16 mouse cellular contexts compared by ENCODE assay signal in the genomic region with DNA sequence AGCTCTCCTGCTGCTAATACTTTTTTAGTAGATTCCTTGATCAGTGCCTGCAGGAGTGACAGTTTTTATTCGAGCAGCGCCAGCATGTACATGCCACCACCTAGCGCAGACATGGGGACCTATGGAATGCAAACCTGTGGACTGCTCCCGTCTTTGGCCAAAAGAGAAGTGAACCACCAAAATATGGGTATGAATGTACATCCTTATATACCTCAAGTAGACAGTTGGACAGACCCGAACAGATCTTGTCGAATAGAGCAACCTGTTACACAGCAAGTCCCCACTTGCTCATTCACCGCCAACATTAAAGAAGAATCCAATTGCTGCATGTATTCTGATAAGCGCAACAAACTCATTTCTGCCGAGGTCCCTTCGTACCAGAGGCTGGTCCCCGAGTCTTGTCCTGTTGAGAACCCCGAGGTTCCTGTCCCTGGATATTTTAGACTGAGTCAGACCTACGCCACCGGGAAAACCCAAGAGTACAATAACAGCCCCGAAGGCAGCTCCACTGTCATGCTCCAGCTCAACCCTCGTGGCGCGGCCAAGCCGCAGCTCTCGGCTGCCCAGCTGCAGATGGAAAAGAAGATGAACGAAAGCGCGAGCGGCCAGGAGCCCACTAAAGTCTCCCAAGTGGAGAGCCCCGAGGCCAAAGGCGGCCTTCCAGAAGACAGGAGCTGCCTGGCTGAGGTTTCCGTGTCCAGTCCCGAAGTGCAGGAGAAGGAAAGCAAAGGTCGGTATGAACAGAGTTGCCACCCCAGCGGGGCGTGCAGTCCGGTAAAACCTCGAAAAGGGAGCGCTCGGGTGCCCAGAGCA. TPM values are rescaled to one million over a fixed set of nuclear protein-coding genes. Genes with fewer than 3 reads are reported as not detected.
DNase-seq lines count a peak whose midpoint lies in the region; ATAC-seq and TF ChIP-seq lines count a peak whose summit lies in the region.
"Had no signal": no experiment of that assay in that cellular context is flagged by ENCODE, and none has a peak within 500 bp of the region (broad histone marks: within the 10 kb centered on the region; RNA-seq: fewer than 3 reads in every experiment).

No protein-coding gene starts in this region.

- intact Hi-C loops in heart, postnatal 36 days (cut with DNase I) = loop anchor here (10.0 kb wide), 1 partner anchor 1417 kb away; the partner anchor contains the start of gene Sp9

- WGBS in heart, embryonic 12.5 days = 4% methylated on average over 35 of the region's 35 CpGs
- WGBS in intestine, embryonic 16.5 days = 4% methylated on average over 35 of the region's 35 CpGs
- 3% methylated on average over 35 of the region's 35 CpGs for WGBS in limb, embryonic 13.5 days
- 4% methylated on average over 35 of the region's 35 CpGs for WGBS in midbrain, embryonic 14.5 days

- TF ChIP-seq CTCF in ES-Bruce4 (IDR thresholded peaks at IDR 0.05; ENCODE audit: low read depth, low read length) = no peak

- no peak for ATAC-seq in heart, embryonic 12.5 days (ENCODE audit: insufficient number of reproducible peaks, low FRiP score)
- no peak for ATAC-seq in intestine, embryonic 16.5 days
- no peak for ATAC-seq in limb, embryonic 13.5 days (ENCODE audit: low FRiP score, low read depth)
- ATAC-seq in midbrain, embryonic 14.5 days (ENCODE audit: low FRiP score, low TSS enrichment) = no peak

- peaks cover 90% of the 10 kb centered on the region for H3K27me3 ChIP-seq in heart, embryonic 12.5 days (replicated peaks)
- peaks cover 64% of the 10 kb centered on the region for H3K27me3 ChIP-seq in ES-Bruce4 (ENCODE audit: control insufficient read depth, insufficient read depth, low read length, poor library complexity, severe bottlenecking)
- H3K27me3 ChIP-seq in intestine, embryonic 16.5 days (replicated peaks; ENCODE audit: control insufficient read depth, insufficient read depth, low read length) = peaks cover 90% of the 10 kb centered on the region
- H3K27me3 ChIP-seq in limb, embryonic 13.5 days = peaks cover 48% of the 10 kb centered on the region
- H3K27me3 ChIP-seq in midbrain, embryonic 14.5 days (ENCODE audit: control insufficient read depth, insufficient read depth, low read length) = peaks cover 96% of the 10 kb centered on the region

- TF ChIP-seq POLR2A in ES-Bruce4 (IDR thresholded peaks at IDR 0.05; ENCODE audit: insufficient read depth, low read length) = no peak

- H3K4me3 ChIP-seq in heart, embryonic 12.5 days = 0 out of 2 replicates have a peak overlapping the region, but pooled peaks have one; percentile 1
- H3K4me3 ChIP-seq in ES-Bruce4 (ENCODE audit: low read depth, low read length) = peak overlapping the region; percentile 22
- H3K4me3 ChIP-seq in intestine, embryonic 16.5 days (ENCODE audit: low read length) = peak overlapping the region; percentile 31
- peak overlapping the region; percentile 60 for H3K4me3 ChIP-seq in limb, embryonic 13.5 days
- no peak overlapping the region for H3K4me3 ChIP-seq in midbrain, embryonic 14.5 days (replicated peaks; ENCODE audit: low read depth, low read length)
- H3K4me3 ChIP-seq: heart, adult 2 months had no signal

- 0 out of 2 replicates have a peak, but pooled peaks cover 4% of the 10 kb centered on the region for H3K4me1 ChIP-seq in heart, embryonic 12.5 days (replicated peaks)
- H3K4me1 ChIP-seq in ES-Bruce4 (ENCODE audit: control insufficient read depth, insufficient read depth, low read length) = no peaks in the 10 kb centered on the region
- no peaks in the 10 kb centered on the region for H3K4me1 ChIP-seq in intestine, embryonic 16.5 days (ENCODE audit: control insufficient read depth, insufficient read depth, low read length)
- H3K4me1 ChIP-seq in limb, embryonic 13.5 days = peaks cover 66% of the 10 kb centered on the region
- no peaks in the 10 kb centered on the region for H3K4me1 ChIP-seq in midbrain, embryonic 14.5 days (ENCODE audit: control insufficient read depth, insufficient read depth, low read length)

- no peaks in the 10 kb centered on the region for H3K9me3 ChIP-seq in heart, embryonic 12.5 days (replicated peaks)
- no peaks in the 10 kb centered on the region for H3K9me3 ChIP-seq in ES-Bruce4 (replicated peaks; ENCODE audit: control insufficient read depth, insufficient read depth, low read length, poor library complexity, severe bottlenecking)
- H3K9me3 ChIP-seq in intestine, embryonic 16.5 days (ENCODE audit: control insufficient read depth, low read length) = no peaks in the 10 kb centered on the region
- no peaks in the 10 kb centered on the region for H3K9me3 ChIP-seq in limb, embryonic 13.5 days
- H3K9me3 ChIP-seq in midbrain, embryonic 14.5 days (ENCODE audit: control insufficient read depth, low read length) = no peaks in the 10 kb centered on the region; the same call in 1 of the 2 replicates
- H3K9me3 ChIP-seq: G1E had no signal

- H3K4me2 ChIP-seq in heart, embryonic 12.5 days = no peak overlapping the region
- H3K4me2 ChIP-seq in intestine, embryonic 16.5 days (ENCODE audit: low read depth, low read length) = peak overlapping the region; percentile 20
- H3K4me2 ChIP-seq in limb, embryonic 13.5 days (replicated peaks) = peak overlapping the region; percentile 91
- H3K4me2 ChIP-seq in midbrain, embryonic 14.5 days (ENCODE audit: low read length) = no peak overlapping the region

- H3K9ac ChIP-seq in heart, embryonic 12.5 days = no peak overlapping the region
- H3K9ac ChIP-seq in ES-Bruce4 (ENCODE audit: low read depth, poor library complexity, severe bottlenecking) = no peak overlapping the region
- H3K9ac ChIP-seq in intestine, embryonic 16.5 days (ENCODE audit: low read depth, low read length) = peak overlapping the region; percentile 49; the same call in 1 of the 2 replicates
- H3K9ac ChIP-seq in limb, embryonic 13.5 days = peak overlapping the region; percentile 92
- H3K9ac ChIP-seq in midbrain, embryonic 14.5 days (replicated peaks; ENCODE audit: low read length) = no peak overlapping the region

- TF ChIP-seq EP300 in ES-Bruce4 (IDR thresholded peaks at IDR 0.05; ENCODE audit: insufficient read depth, low read depth, low read length) = no peak

- no peak for DNase-seq in heart, postnatal 36 days
- no peak for DNase-seq in frontal cortex, adult 2 months (ENCODE audit: extremely low spot score in 1 of 2, low spot score in 1 of 2)
- no peak for DNase-seq in midbrain, embryonic 14.5 days
- no peak for DNase-seq in layer of hippocampus, adult 8-10 months (ENCODE audit: low spot score in 2 of 2)
- DNase-seq: cerebellum, postnatal 25 days; layer of hippocampus, adult 9-11 months; thymus, postnatal 25 days had no signal

- H3K36me3 ChIP-seq in heart, embryonic 12.5 days = no peaks in the 10 kb centered on the region
- H3K36me3 ChIP-seq in ES-Bruce4 (ENCODE audit: control insufficient read depth, insufficient read depth, low read length, poor library complexity, severe bottlenecking) = no peaks in the 10 kb centered on the region
- no peaks in the 10 kb centered on the region for H3K36me3 ChIP-seq in intestine, embryonic 16.5 days (ENCODE audit: control insufficient read depth, insufficient read depth, low read length)
- peaks cover 16% of the 10 kb centered on the region; the same call in 1 of the 2 replicates for H3K36me3 ChIP-seq in limb, embryonic 13.5 days
- H3K36me3 ChIP-seq in midbrain, embryonic 14.5 days (ENCODE audit: control insufficient read depth, insufficient read depth, low read length) = no peaks in the 10 kb centered on the region
- H3K36me3 ChIP-seq: G1E had no signal

- H3K27ac ChIP-seq in heart, embryonic 12.5 days (ENCODE audit: poor library complexity, severe bottlenecking) = no peak overlapping the region
- H3K27ac ChIP-seq in ES-Bruce4 (ENCODE audit: insufficient read depth, low read length) = no peak overlapping the region
- H3K27ac ChIP-seq in intestine, embryonic 16.5 days (ENCODE audit: low read length) = no peak overlapping the region
- peak overlapping the region; percentile 95 for H3K27ac ChIP-seq in limb, embryonic 13.5 days
- no peak overlapping the region for H3K27ac ChIP-seq in midbrain, embryonic 14.5 days (replicated peaks; ENCODE audit: low read depth, low read length)
- H3K27ac ChIP-seq: heart, adult 2 months had no signal

RNA-seq across cellular contexts. Expression of gene Hoxd10, which starts 0.5 kb away (rescaled TPM):
- 0.10 TPM in 1 of 2 replicates, not detected in the other for polyA plus RNA-seq in heart, embryonic 12.5 days (2016; fragmentation: Nextera tagmentation; extraction: Ambion mirVana)
- under 1 TPM in 1 of 2 experiments, not detected in 1; 0.22 TPM for total RNA-seq in heart, postnatal 36 days (2021)
- not detected in 2 replicates for polyA plus RNA-seq in ES-Bruce4 (2011; ENCODE audit: insufficient read depth, insufficient read length, low read depth, missing spikeins)
- 3.7 and 4.4 TPM in 2 replicates for polyA plus RNA-seq in intestine, embryonic 16.5 days (2015; fragmentation: Nextera tagmentation; extraction: Ambion mirVana)
- polyA plus RNA-seq in limb, embryonic 13.5 days (2015; fragmentation: Nextera tagmentation; extraction: Ambion mirVana) = 26.0 and 26.2 TPM in 2 replicates
- not detected in 2 replicates for polyA plus RNA-seq in frontal cortex, adult 2 months (2012; rRNA removed)
- polyA plus RNA-seq in midbrain, embryonic 14.5 days (2014; fragmentation: Nextera tagmentation; extraction: Ambion mirVana) = not detected in 2 replicates
- not detected for total RNA-seq in layer of hippocampus, adult 8-10 months (2022)
- total RNA-seq: heart, adult 2 months; left cerebral cortex, postnatal 36 days had no signal
- polyA plus RNA-seq: G1E; heart, adult 2 months; hindbrain, embryonic 16.5 days had no signal

RNA-seq across cellular contexts. Expression of gene Hoxd9, which starts 5.3 kb away (rescaled TPM):
- polyA plus RNA-seq in heart, embryonic 12.5 days (2016; fragmentation: Nextera tagmentation; extraction: Ambion mirVana) = 0.08 TPM in 1 of 2 replicates, not detected in the other
- total RNA-seq in heart, postnatal 36 days (2021) = under 1 TPM; 0.36 to 0.41 TPM
- polyA plus RNA-seq in ES-Bruce4 (2011; ENCODE audit: insufficient read depth, insufficient read length, low read depth, missing spikeins) = 0.52 and 0.75 TPM in 2 replicates
- 1.8 and 2.5 TPM in 2 replicates for polyA plus RNA-seq in intestine, embryonic 16.5 days (2015; fragmentation: Nextera tagmentation; extraction: Ambion mirVana)
- polyA plus RNA-seq in limb, embryonic 13.5 days (2015; fragmentation: Nextera tagmentation; extraction: Ambion mirVana) = 10.7 and 10.9 TPM in 2 replicates
- 0.04 and 0.11 TPM in 2 replicates for polyA plus RNA-seq in frontal cortex, adult 2 months (2012; rRNA removed)
- not detected in 2 replicates for polyA plus RNA-seq in midbrain, embryonic 14.5 days (2014; fragmentation: Nextera tagmentation; extraction: Ambion mirVana)
- total RNA-seq in layer of hippocampus, adult 8-10 months (2022) = not detected
- total RNA-seq: G1E; left cerebral cortex, postnatal 36 days had no signal
- polyA plus RNA-seq: G1E; hindbrain, embryonic 16.5 days had no signal

RNA-seq across cellular contexts. Expression of gene Hoxd8, which starts 12.2 kb away (rescaled TPM):
- polyA plus RNA-seq in heart, embryonic 12.5 days (2016; fragmentation: Nextera tagmentation; extraction: Ambion mirVana) = 0.10 and 0.37 TPM in 2 replicates
- 1 to 10 TPM; 1.1 to 1.3 TPM for total RNA-seq in heart, postnatal 36 days (2021)
- 0.76 and 2.1 TPM in 2 replicates for polyA plus RNA-seq in ES-Bruce4 (2011; ENCODE audit: insufficient read depth, insufficient read length, low read depth, missing spikeins)
- 3.1 TPM in 2 replicates for polyA plus RNA-seq in intestine, embryonic 16.5 days (2015; fragmentation: Nextera tagmentation; extraction: Ambion mirVana)
- 7.3 and 7.5 TPM in 2 replicates for polyA plus RNA-seq in limb, embryonic 13.5 days (2015; fragmentation: Nextera tagmentation; extraction: Ambion mirVana)
- 0.04 and 0.06 TPM in 2 replicates for polyA plus RNA-seq in frontal cortex, adult 2 months (2012; rRNA removed)
- not detected in 2 replicates for polyA plus RNA-seq in midbrain, embryonic 14.5 days (2014; fragmentation: Nextera tagmentation; extraction: Ambion mirVana)
- not detected for total RNA-seq in layer of hippocampus, adult 8-10 months (2022)
- total RNA-seq: G1E; left cerebral cortex, postnatal 36 days had no signal
- polyA plus RNA-seq: G1E had no signal

RNA-seq across cellular contexts. Expression of gene Hoxd11, which starts 12.8 kb away (rescaled TPM):
- polyA plus RNA-seq in heart, embryonic 12.5 days (2016; fragmentation: Nextera tagmentation; extraction: Ambion mirVana) = not detected in 2 replicates
- total RNA-seq in heart, postnatal 36 days (2021) = not detected
- polyA plus RNA-seq in ES-Bruce4 (2011; ENCODE audit: insufficient read depth, insufficient read length, low read depth, missing spikeins) = not detected in 2 replicates
- 0.69 and 1.1 TPM in 2 replicates for polyA plus RNA-seq in intestine, embryonic 16.5 days (2015; fragmentation: Nextera tagmentation; extraction: Ambion mirVana)
- polyA plus RNA-seq in limb, embryonic 13.5 days (2015; fragmentation: Nextera tagmentation; extraction: Ambion mirVana) = 19.1 TPM in 2 replicates
- not detected in 2 replicates for polyA plus RNA-seq in frontal cortex, adult 2 months (2012; rRNA removed)
- not detected in 2 replicates for polyA plus RNA-seq in midbrain, embryonic 14.5 days (2014; fragmentation: Nextera tagmentation; extraction: Ambion mirVana)
- total RNA-seq in layer of hippocampus, adult 8-10 months (2022) = not detected
- total RNA-seq: heart, adult 2 months; left cerebral cortex, postnatal 36 days had no signal
- polyA plus RNA-seq: G1E; heart, adult 2 months; hindbrain, embryonic 16.5 days; lung, postnatal 0 days had no signal

RNA-seq across cellular contexts. Expression of gene Hoxd12, which starts 17.4 kb away (rescaled TPM):
- 0.14 and 0.15 TPM in 2 replicates for polyA plus RNA-seq in heart, embryonic 12.5 days (2016; fragmentation: Nextera tagmentation; extraction: Ambion mirVana)
- not detected for total RNA-seq in heart, postnatal 36 days (2021)
- polyA plus RNA-seq in ES-Bruce4 (2011; ENCODE audit: insufficient read depth, insufficient read length, low read depth, missing spikeins) = not detected in 2 replicates
- 0.32 and 0.60 TPM in 2 replicates for polyA plus RNA-seq in intestine, embryonic 16.5 days (2015; fragmentation: Nextera tagmentation; extraction: Ambion mirVana)
- 59.3 and 67.1 TPM in 2 replicates for polyA plus RNA-seq in limb, embryonic 13.5 days (2015; fragmentation: Nextera tagmentation; extraction: Ambion mirVana)
- not detected in 2 replicates for polyA plus RNA-seq in frontal cortex, adult 2 months (2012; rRNA removed)
- polyA plus RNA-seq in midbrain, embryonic 14.5 days (2014; fragmentation: Nextera tagmentation; extraction: Ambion mirVana) = not detected in 2 replicates
- total RNA-seq in layer of hippocampus, adult 8-10 months (2022) = not detected
- total RNA-seq: G1E; heart, adult 2 months; left cerebral cortex, postnatal 36 days had no signal
- polyA plus RNA-seq: G1E; heart, adult 2 months; hindbrain, embryonic 16.5 days; lung, postnatal 0 days had no signal

Comparison
In these comparisons a context has a peak if more than half of its experiments do, and no peak if none do; other contexts are left out.
1. H3K4me2 ChIP-seq: peak in intestine, embryonic 16.5 days (single experiment) and limb, embryonic 13.5 days (single experiment); none in heart, embryonic 12.5 days (single experiment) and midbrain, embryonic 14.5 days (single experiment).
2. H3K9ac ChIP-seq: peak in intestine, embryonic 16.5 days (single experiment) and limb, embryonic 13.5 days (single experiment); none in heart, embryonic 12.5 days (single experiment), ES-Bruce4 (single experiment) and midbrain, embryonic 14.5 days (single experiment).